Comparison of ENCODE assay signal across 10 mouse cellular contexts in genomic region chr12:82407531-82408255, GRCm38 (mm10).
DNase-seq lines count a peak whose midpoint lies in the region; ATAC-seq and TF ChIP-seq lines count a peak whose summit lies in the region.
"Had no signal": no experiment of that assay in that cellular context is flagged by ENCODE, and none has a peak within 500 bp of the region (broad histone marks: within the 10 kb centered on the region; RNA-seq: fewer than 3 reads in every experiment).

No protein-coding gene starts in this region.

- TF ChIP-seq EP300 in stomach, postnatal 0 days (optimal IDR thresholded peaks at IDR 0.05): no peak

- 0 out of 2 replicates have a peak, but pooled peaks cover 10% of the 10 kb centered on the region for H3K36me3 ChIP-seq in heart, embryonic 15.5 days
- peaks cover 4% of the 10 kb centered on the region; the same call in 1 of the 2 replicates for H3K36me3 ChIP-seq in lung, embryonic 15.5 days
- peaks cover 11% of the 10 kb centered on the region for H3K36me3 ChIP-seq in limb, embryonic 14.5 days (ENCODE audit: control insufficient read depth, insufficient read depth, low read length)
- H3K36me3 ChIP-seq in stomach, postnatal 0 days (ENCODE audit: control insufficient read depth, insufficient read depth, low read length): no peaks in the 10 kb centered on the region; the same call in 1 of the 2 replicates

- H3K4me1 ChIP-seq in heart, embryonic 15.5 days (replicated peaks): peaks cover 27% of the 10 kb centered on the region
- H3K4me1 ChIP-seq in lung, embryonic 15.5 days: peaks cover 23% of the 10 kb centered on the region
- H3K4me1 ChIP-seq in limb, embryonic 14.5 days (ENCODE audit: control insufficient read depth, insufficient read depth, low read length): peaks cover 27% of the 10 kb centered on the region
- 0 out of 2 replicates have a peak, but pooled peaks cover 3% of the 10 kb centered on the region for H3K4me1 ChIP-seq in stomach, postnatal 0 days (replicated peaks; ENCODE audit: control insufficient read depth, insufficient read depth)
- H3K4me1 ChIP-seq: limb, embryonic 12.5 days had no signal

- TF ChIP-seq POLR2A in limb, embryonic 14.5 days (IDR thresholded peaks at IDR 0.05; ENCODE audit: borderline replicate concordance, extremely low read depth, insufficient read depth, insufficient read length): no peak

- H3K27me3 ChIP-seq in heart, embryonic 15.5 days: no peaks in the 10 kb centered on the region
- H3K27me3 ChIP-seq in lung, embryonic 15.5 days: no peaks in the 10 kb centered on the region
- no peaks in the 10 kb centered on the region for H3K27me3 ChIP-seq in limb, embryonic 14.5 days (ENCODE audit: control insufficient read depth, insufficient read depth, low read length)
- H3K27me3 ChIP-seq in stomach, postnatal 0 days (ENCODE audit: control insufficient read depth, insufficient read depth, low read length): no peaks in the 10 kb centered on the region
- H3K27me3 ChIP-seq: hindbrain, embryonic 12.5 days; limb, embryonic 12.5 days had no signal

- no peak overlapping the region for H3K9ac ChIP-seq in heart, embryonic 15.5 days
- H3K9ac ChIP-seq in lung, embryonic 15.5 days: no peak overlapping the region
- H3K9ac ChIP-seq in limb, embryonic 14.5 days (ENCODE audit: low read depth, low read length, severe bottlenecking): 0 out of 2 replicates have a peak overlapping the region, but pooled peaks have one; percentile 2
- H3K9ac ChIP-seq in stomach, postnatal 0 days (ENCODE audit: low read length): no peak overlapping the region
- H3K9ac ChIP-seq: hindbrain, embryonic 12.5 days; limb, embryonic 12.5 days had no signal

- no peak overlapping the region for H3K4me3 ChIP-seq in heart, embryonic 15.5 days
- no peak overlapping the region for H3K4me3 ChIP-seq in lung, embryonic 15.5 days
- no peak overlapping the region for H3K4me3 ChIP-seq in limb, embryonic 14.5 days (replicated peaks; ENCODE audit: low read length)
- H3K4me3 ChIP-seq in stomach, postnatal 0 days (ENCODE audit: low read depth, low read length): no peak overlapping the region
- H3K4me3 ChIP-seq: hindbrain, embryonic 12.5 days; limb, embryonic 12.5 days had no signal

- ATAC-seq in heart, embryonic 15.5 days (replicated peaks; ENCODE audit: insufficient number of reproducible peaks, insufficient read depth, low FRiP score, low read depth): no peak
- peak; percentile 20; the same call in 1 of the 2 replicates for ATAC-seq in lung, embryonic 15.5 days (ENCODE audit: borderline replicate concordance, extremely low read depth, low FRiP score, low TSS enrichment)
- ATAC-seq in limb, embryonic 14.5 days (ENCODE audit: low FRiP score, low read depth): no peak
- ATAC-seq in stomach, postnatal 0 days (ENCODE audit: low FRiP score, low TSS enrichment): no peak

- no peak for DNase-seq in heart, adult 18-20 months
- no peak for DNase-seq in lung, postnatal 4 days
- DNase-seq in limb, embryonic 14.5 days (ENCODE audit: low spot score): no peak
- no peak for DNase-seq in stomach, postnatal 0 days (ENCODE audit: low spot score)
- DNase-seq in cerebellum, postnatal 36 days: no peak
- DNase-seq: thymus, adult 18-20 months had no signal

- WGBS in heart, embryonic 15.5 days: 67% methylated on average over 5 of the region's 5 CpGs
- 58% methylated on average over 5 of the region's 5 CpGs for WGBS in lung, embryonic 15.5 days
- 58% methylated on average over 5 of the region's 5 CpGs for WGBS in limb, embryonic 14.5 days
- 49% methylated on average over 5 of the region's 5 CpGs for WGBS in stomach, postnatal 0 days

- no peak overlapping the region for H3K4me2 ChIP-seq in heart, embryonic 15.5 days
- no peak overlapping the region for H3K4me2 ChIP-seq in lung, embryonic 15.5 days
- no peak overlapping the region for H3K4me2 ChIP-seq in limb, embryonic 14.5 days (replicated peaks; ENCODE audit: low read depth, low read length, severe bottlenecking)
- H3K4me2 ChIP-seq in stomach, postnatal 0 days (replicated peaks; ENCODE audit: low read depth): no peak overlapping the region
- H3K4me2 ChIP-seq: hindbrain, embryonic 12.5 days; limb, embryonic 12.5 days had no signal

- H3K9me3 ChIP-seq in heart, embryonic 15.5 days (replicated peaks): no peaks in the 10 kb centered on the region
- no peaks in the 10 kb centered on the region for H3K9me3 ChIP-seq in lung, embryonic 15.5 days
- no peaks in the 10 kb centered on the region for H3K9me3 ChIP-seq in limb, embryonic 14.5 days (ENCODE audit: control insufficient read depth, low read length)
- H3K9me3 ChIP-seq in stomach, postnatal 0 days (ENCODE audit: control insufficient read depth, low read length): no peaks in the 10 kb centered on the region
- H3K9me3 ChIP-seq: hindbrain, embryonic 12.5 days had no signal

- TF ChIP-seq CTCF in stomach, postnatal 0 days (IDR thresholded peaks at IDR 0.05; ENCODE audit: low read depth): no peak

- H3K27ac ChIP-seq in heart, embryonic 15.5 days: peak overlapping the region; percentile 40; the same call in 1 of the 2 replicates
- peak overlapping the region; percentile 70 for H3K27ac ChIP-seq in lung, embryonic 15.5 days
- H3K27ac ChIP-seq in limb, embryonic 14.5 days (replicated peaks; ENCODE audit: low read depth, low read length): no peak overlapping the region
- peak overlapping the region; percentile 26; the same call in 1 of the 2 replicates for H3K27ac ChIP-seq in stomach, postnatal 0 days (replicated peaks)
- H3K27ac ChIP-seq: hindbrain, embryonic 12.5 days; limb, embryonic 12.5 days had no signal
